Mouse (Mus musculus) heart, embryonic 15.5 days (tissue): ENCODE measurements at regions not wholly inside any gene's neighbourhood (a gene's known extent, or its start where the extent isn't known, plus 50 kb on each side); places are given as distances from the start of the nearest gene placed in this dataset.
"Not testable (repeated sequence)": the region's sequence is repeated elsewhere in the genome, so short reads cannot be mapped to it uniquely, and the experiment has no call there.

Experiments used
- ATAC-seq: fragments of 200-750 bp; cut with Nextera tagmentation; replicated peaks from 2 replicates; pipeline ENCODE4 v1.8.0; 2017; ENCODE audit warnings: low read depth, moderate TSS enrichment; ENCODE audit not compliant: insufficient number of reproducible peaks, insufficient read depth, low FRiP score
- H3K27ac ChIP-seq: fragments of 300-500 bp; sonication (generic); 2 replicates; pipeline ENCODE4 v1.5.1; 2015; ENCODE audit warnings: mild to moderate bottlenecking, inconsistent platforms
- H3K27me3 ChIP-seq: fragments of 300-500 bp; sonication (generic); 2 replicates; pipeline ENCODE4 v1.6.1; 2015; ENCODE audit warnings: inconsistent platforms
- H3K36me3 ChIP-seq: fragments of 300-500 bp; sonication (generic); 2 replicates; pipeline ENCODE4 v1.6.1; 2015; ENCODE audit warnings: mild to moderate bottlenecking, inconsistent platforms
- H3K4me1 ChIP-seq: fragments of 300-500 bp; sonication (generic); replicated peaks from 2 replicates; pipeline ENCODE4 v1.6.1; 2015; ENCODE audit warnings: inconsistent platforms
- H3K4me2 ChIP-seq: fragments of 300-500 bp; sonication (generic); 2 replicates; pipeline ENCODE4 v1.6.1; 2015; ENCODE audit warnings: inconsistent platforms, mild to moderate bottlenecking, moderate library complexity
- H3K4me3 ChIP-seq: fragments of 300-500 bp; sonication (generic); 2 replicates; pipeline ENCODE4 v1.5.1; 2015; ENCODE audit warnings: mild to moderate bottlenecking, inconsistent platforms
- H3K9ac ChIP-seq: fragments of 300-500 bp; sonication (generic); 2 replicates; pipeline ENCODE4 v1.6.1; 2015; ENCODE audit warnings: mild to moderate bottlenecking, inconsistent platforms
- H3K9me3 ChIP-seq: fragments of 300-500 bp; sonication (generic); replicated peaks from 2 replicates; pipeline ENCODE4 v1.6.1; 2016; ENCODE audit warnings: inconsistent platforms
- WGBS: fragments of 180-500 bp; shearing (Covaris S2); methylation state at CpG from one replicate; pipeline ENCODE4 v1.1.7; 2015; ENCODE audit warnings: mixed read lengths; 5-methylcytosine and 5-hydroxymethylcytosine counted together

DNA sequence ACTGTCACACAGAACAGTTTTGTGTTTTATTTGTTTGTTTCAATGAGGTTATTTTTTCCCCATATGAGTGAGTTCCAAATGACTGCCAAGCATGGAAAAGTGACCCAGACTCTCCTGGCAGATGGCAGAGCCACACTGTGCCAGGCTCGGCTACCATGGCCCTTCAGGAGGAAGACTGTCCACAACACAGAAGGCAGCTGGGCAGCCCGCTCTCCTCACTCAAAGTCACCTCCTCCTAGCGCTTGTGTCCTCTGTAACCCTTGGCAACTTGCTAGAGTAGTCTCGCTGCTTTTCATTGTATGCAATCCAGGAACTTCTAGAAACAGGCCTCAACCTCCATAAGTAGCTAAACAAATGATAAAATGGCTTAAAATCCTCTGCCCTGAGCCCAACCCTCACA lies 299.2 kb downstream of the Gxylt1 start:
- Histone ChIP-seq H3K4me2 (no peak overlapping the region), H3K27ac (no peak overlapping the region), H3K27me3 (no peaks in the 10 kb centered on the region), H3K4me1 (no peaks in the 10 kb centered on the region), H3K4me3 (no peak overlapping the region), H3K36me3 (no peaks in the 10 kb centered on the region), H3K9me3 (no peaks in the 10 kb centered on the region), H3K9ac (no peak overlapping the region)
- no peak for ATAC-seq
- 68% methylated on average over 4 of the region's 4 CpGs for WGBS

DNA sequence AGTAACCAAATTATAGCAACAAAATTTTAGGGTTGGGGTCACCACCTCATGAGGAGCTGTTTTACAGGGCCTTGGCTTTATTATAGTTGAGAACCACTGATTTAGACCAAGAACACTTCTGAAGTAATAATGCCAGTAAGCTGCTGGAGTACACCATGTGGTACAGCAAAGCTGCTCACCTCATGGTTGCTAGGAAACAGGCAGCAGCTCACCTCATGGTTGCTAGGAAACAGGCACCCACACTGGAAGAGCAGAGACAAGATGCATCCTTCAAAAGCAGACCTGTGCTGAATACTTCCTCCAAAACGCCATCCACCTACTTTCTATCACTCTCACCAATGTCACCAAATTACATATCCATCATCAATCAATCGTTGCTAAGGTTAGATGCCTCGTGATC lies 300.0 kb downstream of the Gxylt1 start:
- no peaks in the 10 kb centered on the region for H3K4me1 ChIP-seq
- WGBS: 64% methylated on average over 3 of the region's 3 CpGs
- no peaks in the 10 kb centered on the region for H3K36me3 ChIP-seq
- no peaks in the 10 kb centered on the region for H3K27me3 ChIP-seq
- H3K9me3 ChIP-seq: no peaks in the 10 kb centered on the region
- no peak overlapping the region for H3K27ac ChIP-seq
- H3K4me3 ChIP-seq: no peak overlapping the region
- no peak overlapping the region for H3K9ac ChIP-seq
- no peak for ATAC-seq
- no peak overlapping the region for H3K4me2 ChIP-seq

DNA sequence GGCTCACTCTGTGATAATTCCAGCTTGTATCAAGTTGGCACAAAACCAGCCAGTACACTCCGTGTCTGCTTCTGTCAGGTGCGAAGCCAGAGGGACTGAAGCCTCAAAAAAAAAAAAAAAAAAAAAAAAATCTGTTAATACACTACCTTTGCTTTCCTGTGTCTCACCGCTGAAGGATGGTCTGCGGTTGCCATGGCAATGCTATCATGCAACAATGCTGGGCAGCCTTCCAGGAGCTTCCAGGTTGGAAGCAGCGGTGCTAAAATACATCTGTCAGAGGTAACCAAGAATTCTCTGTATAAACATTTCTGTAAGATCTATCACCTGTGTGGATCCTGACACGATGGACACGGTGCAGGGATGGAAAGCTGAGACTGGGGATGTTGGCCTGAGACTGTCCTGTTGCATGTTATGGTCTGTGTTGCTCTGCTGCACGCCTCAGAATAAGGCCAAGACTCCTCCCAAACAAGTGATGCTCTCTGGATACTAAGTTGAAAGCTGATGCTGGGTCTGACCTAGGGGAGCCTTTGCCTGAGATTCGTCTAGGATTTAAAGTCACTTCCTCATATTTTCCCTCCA lies 301.2 kb downstream of the Gxylt1 start:
- no peak overlapping the region for H3K27ac ChIP-seq
- H3K9me3 ChIP-seq: no peaks in the 10 kb centered on the region
- no peak overlapping the region for H3K9ac ChIP-seq
- no peak overlapping the region for H3K4me3 ChIP-seq
- no peaks in the 10 kb centered on the region for H3K27me3 ChIP-seq
- no peaks in the 10 kb centered on the region for H3K36me3 ChIP-seq
- 59% methylated on average over 9 of the region's 9 CpGs for WGBS
- H3K4me2 ChIP-seq: no peak overlapping the region
- H3K4me1 ChIP-seq: no peaks in the 10 kb centered on the region
- no peak for ATAC-seq

GRCm38 (mm10) chr15:92965556-92965955 lies 309.4 kb downstream of the Gxylt1 start:
- H3K4me3 ChIP-seq: no peak overlapping the region
- no peaks in the 10 kb centered on the region for H3K4me1 ChIP-seq
- no peak for ATAC-seq
- no peak overlapping the region for H3K9ac ChIP-seq
- no peak overlapping the region for H3K27ac ChIP-seq
- 76% methylated on average over 1 of the region's 1 CpGs for WGBS
- H3K9me3 ChIP-seq: no peaks in the 10 kb centered on the region
- no peaks in the 10 kb centered on the region for H3K27me3 ChIP-seq
- H3K4me2 ChIP-seq: no peak overlapping the region
- H3K36me3 ChIP-seq: no peaks in the 10 kb centered on the region

DNA sequence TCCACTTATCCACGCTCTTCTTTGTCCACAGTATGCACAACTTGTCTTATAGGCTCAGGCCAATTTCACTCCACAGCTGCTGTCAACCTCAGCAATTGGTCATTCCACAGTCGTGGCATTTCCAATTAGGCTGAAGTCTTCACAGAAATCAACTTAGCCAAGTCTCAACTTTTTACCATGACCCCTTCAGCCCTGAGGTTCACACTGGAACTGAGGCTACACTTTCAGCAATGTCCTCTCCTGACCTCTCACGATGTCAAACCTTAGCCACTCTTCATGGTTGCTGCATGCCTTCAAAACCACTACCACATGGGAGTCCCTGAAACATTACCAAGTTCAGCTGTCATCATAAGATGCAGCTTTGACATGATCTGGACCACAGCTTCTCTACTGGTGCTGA lies 310.1 kb downstream of the Gxylt1 start:
- H3K36me3 ChIP-seq: no peaks in the 10 kb centered on the region
- H3K9me3 ChIP-seq: no peaks in the 10 kb centered on the region
- no peaks in the 10 kb centered on the region for H3K4me1 ChIP-seq
- no peak overlapping the region for H3K4me2 ChIP-seq
- H3K9ac ChIP-seq: no peak overlapping the region
- no peak overlapping the region for H3K27ac ChIP-seq
- ATAC-seq: no peak
- WGBS: 74% methylated on average over 3 of the region's 3 CpGs
- no peak overlapping the region for H3K4me3 ChIP-seq
- no peaks in the 10 kb centered on the region for H3K27me3 ChIP-seq

DNA sequence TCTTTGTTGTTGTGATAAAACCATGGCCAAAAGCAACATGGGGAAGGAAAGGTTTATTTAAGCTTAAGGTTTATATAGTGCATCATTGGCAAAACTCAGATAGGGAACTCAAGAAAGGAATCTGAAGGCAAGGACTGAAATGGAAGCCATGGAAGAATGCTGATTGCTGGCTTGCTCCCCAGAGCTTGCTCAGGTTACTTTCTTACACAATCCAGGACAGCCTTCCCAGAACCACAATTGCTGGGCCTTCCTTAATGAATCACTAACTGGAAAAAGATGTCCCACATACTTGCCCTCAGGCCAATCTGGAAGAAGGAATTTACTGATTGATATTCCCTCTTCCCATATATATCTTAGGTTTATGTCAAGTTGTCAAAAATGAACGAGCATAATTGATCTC lies 310.8 kb downstream of the Gxylt1 start:
- H3K9me3 ChIP-seq: no peaks in the 10 kb centered on the region
- H3K4me2 ChIP-seq: no peak overlapping the region
- no peak overlapping the region for H3K4me3 ChIP-seq
- no peak overlapping the region for H3K27ac ChIP-seq
- H3K4me1 ChIP-seq: no peaks in the 10 kb centered on the region
- no peaks in the 10 kb centered on the region for H3K27me3 ChIP-seq
- WGBS: 82% methylated on average over 1 of the region's 1 CpGs
- no peak overlapping the region for H3K9ac ChIP-seq
- no peaks in the 10 kb centered on the region for H3K36me3 ChIP-seq
- ATAC-seq: no peak

- H3K27me3 ChIP-seq, H3K4me1 ChIP-seq, ATAC-seq, H3K27ac ChIP-seq, H3K9me3 ChIP-seq, H3K4me2 ChIP-seq, H3K4me3 ChIP-seq, H3K9ac ChIP-seq, H3K36me3 ChIP-seq: not testable (repeated sequence)
- 76% methylated on average over 3 of the region's 3 CpGs for WGBS
Measured at GRCm38 (mm10) chr15:92950912-92951311, 324.1 kb downstream of the Gxylt1 start.

- Histone ChIP-seq H3K4me1 (no peaks in the 10 kb centered on the region), H3K4me3 (no peak overlapping the region), H3K4me2 (no peak overlapping the region), H3K27me3 (no peaks in the 10 kb centered on the region), H3K9ac (no peak overlapping the region), H3K27ac (no peak overlapping the region), H3K9me3 (no peaks in the 10 kb centered on the region), H3K36me3 (no peaks in the 10 kb centered on the region)
- no peak for ATAC-seq
- WGBS: 60% methylated on average over 5 of the region's 5 CpGs
Measured at GRCm38 (mm10) chr15:92946216-92946615, 328.8 kb downstream of the Gxylt1 start.

- Histone ChIP-seq H3K36me3 (no peaks in the 10 kb centered on the region), H3K27ac (no peak overlapping the region), H3K27me3 (no peaks in the 10 kb centered on the region), H3K4me1 (no peaks in the 10 kb centered on the region), H3K4me2 (no peak overlapping the region), H3K9ac (no peak overlapping the region), H3K9me3 (no peaks in the 10 kb centered on the region), H3K4me3 (no peak overlapping the region)
- WGBS: 72% methylated on average over 8 of the region's 8 CpGs
- no peak for ATAC-seq
Measured at GRCm38 (mm10) chr15:92903821-92904220, 371.2 kb downstream of the Gxylt1 start.

DNA sequence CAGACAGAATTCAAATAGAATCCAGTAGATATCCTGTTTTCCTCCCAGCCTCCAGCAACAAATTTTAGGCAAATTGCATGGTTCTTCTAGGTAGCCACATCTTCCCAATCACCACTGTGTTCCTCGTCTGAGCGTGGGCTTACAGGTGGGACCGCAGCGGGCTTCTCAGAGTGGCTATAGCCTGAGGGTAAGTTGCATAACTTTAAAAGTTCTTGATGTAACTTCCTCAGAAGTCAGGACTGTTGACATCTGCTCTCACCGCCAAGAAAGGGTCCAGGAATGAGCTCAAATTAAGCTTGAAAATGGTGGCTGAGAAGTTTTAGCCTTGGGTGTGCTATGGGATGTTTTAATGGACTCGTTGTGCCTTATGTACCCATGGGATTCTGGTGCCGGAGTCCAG lies 377.7 kb downstream of the Gxylt1 start:
- H3K9me3 ChIP-seq: no peaks in the 10 kb centered on the region
- H3K36me3 ChIP-seq: no peaks in the 10 kb centered on the region
- no peak overlapping the region for H3K27ac ChIP-seq
- no peak for ATAC-seq
- no peak overlapping the region for H3K9ac ChIP-seq
- H3K4me2 ChIP-seq: no peak overlapping the region
- WGBS: 81% methylated on average over 7 of the region's 7 CpGs
- H3K4me3 ChIP-seq: no peak overlapping the region
- H3K27me3 ChIP-seq: no peaks in the 10 kb centered on the region
- H3K4me1 ChIP-seq: no peaks in the 10 kb centered on the region

DNA sequence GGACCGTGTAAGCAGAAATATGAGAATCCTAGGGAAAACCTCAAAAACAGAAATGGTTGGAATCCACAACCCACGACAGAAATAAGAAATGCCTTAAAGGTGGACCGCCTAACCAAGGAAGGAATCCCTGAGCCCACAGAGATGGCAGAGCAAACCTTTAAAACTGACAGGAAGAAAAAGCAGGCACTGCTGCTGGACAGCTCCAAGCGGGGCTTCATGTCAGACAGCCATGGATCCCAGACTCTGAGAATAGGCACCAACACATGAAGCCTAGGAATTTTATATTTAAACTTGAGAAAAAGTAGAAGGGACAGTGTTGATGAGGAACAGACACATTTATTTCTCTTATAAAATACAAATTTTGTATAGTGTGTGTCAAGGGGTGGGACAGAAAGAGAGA lies 379.1 kb downstream of the Gxylt1 start:
- no peak overlapping the region for H3K9ac ChIP-seq
- no peak for ATAC-seq
- H3K4me3 ChIP-seq: no peak overlapping the region
- H3K4me2 ChIP-seq: no peak overlapping the region
- H3K27me3 ChIP-seq: no peaks in the 10 kb centered on the region
- H3K9me3 ChIP-seq: no peaks in the 10 kb centered on the region
- no peaks in the 10 kb centered on the region for H3K4me1 ChIP-seq
- no peaks in the 10 kb centered on the region for H3K36me3 ChIP-seq
- 63% methylated on average over 4 of the region's 4 CpGs for WGBS
- H3K27ac ChIP-seq: no peak overlapping the region

- Histone ChIP-seq H3K36me3 (no peaks in the 10 kb centered on the region), H3K9me3 (no peaks in the 10 kb centered on the region), H3K4me2 (no peak overlapping the region), H3K27me3 (no peaks in the 10 kb centered on the region), H3K4me3 (no peak overlapping the region), H3K27ac (no peak overlapping the region), H3K4me1 (no peaks in the 10 kb centered on the region), H3K9ac (no peak overlapping the region)
- no peak for ATAC-seq
- 56% methylated on average over 5 of the region's 5 CpGs for WGBS
Measured at GRCm38 (mm10) chr15:92876438-92876837, 398.5 kb downstream of the Gxylt1 start.
